Mouse (Mus musculus): ENCODE data around the gene Stard7. TPM values are rescaled to one million over a fixed set of nuclear protein-coding genes. Genes with fewer than 3 reads are reported as not detected.
"Not testable (repeated sequence)": the region's sequence is repeated elsewhere in the genome, so short reads cannot be mapped to it uniquely, and the experiment has no call there.

Stard7 gene
- polyA plus RNA-seq (2012; rRNA removed): 35.5 and 38.2 TPM in 2 replicates

- peak; percentile 72 for DNase-seq (ENCODE audit: low read depth)
These were observed at the start of gene Stard7 for GRCm38 (mm10) chr2:127269491-127270299. TSS of gene Stard7 (plus strand) at chr2:127270218.

GRCm38 (mm10) chr2:127225261-127225660, 44.8 kb upstream of the Stard7 start:
- no peak for DNase-seq (ENCODE audit: low read depth)

- DNase-seq (ENCODE audit: low read depth): no peak
These were observed 32.0 kb upstream of the Stard7 start for GRCm38 (mm10) chr2:127237897-127238610.

GRCm38 (mm10) chr2:127240065-127240464, 30.0 kb upstream of the Stard7 start:
- no peak for DNase-seq (ENCODE audit: low read depth)

GRCm38 (mm10) chr2:127247592-127248333, 22.3 kb upstream of the Stard7 start, which contains the start of the genes Ciao1 and Tmem127:
TSS of gene Ciao1 (minus strand) at chr2:127247816.
TSS of gene Tmem127 (plus strand) at chr2:127247908.
- DNase-seq (ENCODE audit: low read depth): peak; percentile 84

- DNase-seq (ENCODE audit: low read depth): no peak
These were observed 21.5 kb upstream of the Stard7 start for GRCm38 (mm10) chr2:127248334-127249004.

GRCm38 (mm10) chr2:127250291-127251008, 19.6 kb upstream of the Stard7 start:
- no peak for DNase-seq (ENCODE audit: low read depth)

- no peak for DNase-seq (ENCODE audit: low read depth)
These were observed 18.6 kb upstream of the Stard7 start for GRCm38 (mm10) chr2:127251457-127251856.

GRCm38 (mm10) chr2:127251880-127252527, 18.0 kb upstream of the Stard7 start:
- no peak for DNase-seq (ENCODE audit: low read depth)

GRCm38 (mm10) chr2:127252787-127253186, 17.2 kb upstream of the Stard7 start:
- no peak for DNase-seq (ENCODE audit: low read depth)

- no peak for DNase-seq (ENCODE audit: low read depth)
These were observed 15.3 kb upstream of the Stard7 start for GRCm38 (mm10) chr2:127254604-127255134.

- DNase-seq (ENCODE audit: low read depth): no peak
These were observed 14.7 kb upstream of the Stard7 start for GRCm38 (mm10) chr2:127255294-127255693.

GRCm38 (mm10) chr2:127259340-127259739, 10.7 kb upstream of the Stard7 start:
- no peak for DNase-seq (ENCODE audit: low read depth)

- no peak for DNase-seq (ENCODE audit: low read depth)
These were observed 7.5 kb upstream of the Stard7 start for GRCm38 (mm10) chr2:127262480-127262879.

GRCm38 (mm10) chr2:127267854-127268253, 2.2 kb upstream of the Stard7 start:
- DNase-seq (ENCODE audit: low read depth): no peak

- no peak for DNase-seq (ENCODE audit: low read depth)
These were observed 453 bp downstream of the Stard7 start for GRCm38 (mm10) chr2:127270300-127271041.

GRCm38 (mm10) chr2:127271042-127271515, 1.1 kb downstream of the Stard7 start:
- DNase-seq (ENCODE audit: low read depth): no peak

GRCm38 (mm10) chr2:127272049-127272448, 2.0 kb downstream of the Stard7 start:
- not testable (repeated sequence) for DNase-seq (ENCODE audit: low read depth)

GRCm38 (mm10) chr2:127272806-127273205, 2.8 kb downstream of the Stard7 start:
- no peak for DNase-seq (ENCODE audit: low read depth)
